Mouse (Mus musculus): ENCODE measurements around the gene Lrrc17.

DNA sequence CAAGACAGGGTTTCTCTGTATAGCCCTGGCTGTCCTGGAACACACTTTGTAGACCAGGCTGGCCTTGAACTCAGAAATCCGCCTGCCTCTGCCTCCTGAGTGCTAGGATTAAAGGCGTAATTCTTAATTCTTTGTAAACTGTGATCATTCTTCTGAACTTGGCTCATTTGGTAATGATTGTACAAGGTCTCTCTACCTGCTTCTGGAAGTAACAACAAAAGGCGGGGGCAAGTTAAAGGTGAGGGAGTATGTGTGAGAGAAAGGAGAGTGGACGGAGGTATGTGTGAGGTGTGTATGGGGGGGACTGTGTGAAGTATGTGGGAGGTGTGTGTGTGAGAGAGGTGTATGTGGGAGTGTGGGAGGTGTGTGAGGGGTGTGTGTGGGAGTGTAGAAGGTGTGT lies 56.6 kb downstream of the Lrrc17 start:
- TF ChIP-seq CTCF (IDR thresholded peaks at IDR 0.05; ENCODE audit: low read depth) = no peak
- no peak for TF ChIP-seq EP300 (IDR thresholded peaks at IDR 0.05; ENCODE audit: low read depth)

Measured in liver, postnatal 0 days (tissue).